ENCODE assay signal across 11 mouse cellular contexts in the genomic region with DNA sequence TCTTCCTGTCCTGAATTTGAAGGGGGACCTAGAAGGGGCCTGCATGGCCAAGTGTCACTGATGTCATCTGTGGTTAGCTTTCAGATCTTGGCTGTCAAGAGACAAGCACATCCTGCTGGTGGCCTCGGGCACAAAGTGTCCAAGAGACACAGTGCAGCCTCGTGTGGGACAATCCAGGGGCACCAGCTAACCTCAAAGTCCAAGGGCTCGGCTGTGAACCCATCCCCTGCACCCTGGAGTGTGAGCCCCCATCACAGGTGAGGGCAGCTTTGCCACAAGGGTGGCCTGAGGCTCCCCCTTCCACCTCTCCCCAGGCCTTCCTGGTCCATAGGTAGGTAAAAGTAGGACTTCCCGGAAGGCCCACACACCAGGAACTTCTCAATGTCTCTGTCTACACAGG. TPM values are rescaled to one million over a fixed set of nuclear protein-coding genes. Genes with fewer than 3 reads are reported as not detected.
DNase-seq lines count a peak whose midpoint lies in the region; ATAC-seq and TF ChIP-seq lines count a peak whose summit lies in the region.
"Had no signal": no experiment of that assay in that cellular context is flagged by ENCODE, and none has a peak within 500 bp of the region (broad histone marks: within the 10 kb centered on the region; RNA-seq: fewer than 3 reads in every experiment).

No protein-coding gene starts in this region.

- no peak overlapping the region for H3K4me3 ChIP-seq in forebrain, embryonic 11.5 days (ENCODE audit: low read depth, low read length)
- H3K4me3 ChIP-seq in forebrain, postnatal 0 days (ENCODE audit: low read depth, low read length): no peak overlapping the region
- no peak overlapping the region for H3K4me3 ChIP-seq in hindbrain, embryonic 14.5 days (replicated peaks; ENCODE audit: low read length)

- H3K9ac ChIP-seq in forebrain, embryonic 11.5 days (ENCODE audit: low read length): no peak overlapping the region
- no peak overlapping the region for H3K9ac ChIP-seq in forebrain, postnatal 0 days
- H3K9ac ChIP-seq in hindbrain, embryonic 14.5 days: no peak overlapping the region
- H3K9ac ChIP-seq: embryonic facial prominence, embryonic 15.5 days; stomach, embryonic 15.5 days had no signal

- no peaks in the 10 kb centered on the region for H3K9me3 ChIP-seq in forebrain, embryonic 11.5 days (ENCODE audit: control insufficient read depth, low read length)
- H3K9me3 ChIP-seq in forebrain, postnatal 0 days (ENCODE audit: low read length): no peaks in the 10 kb centered on the region
- no peaks in the 10 kb centered on the region for H3K9me3 ChIP-seq in hindbrain, embryonic 14.5 days (ENCODE audit: control insufficient read depth, low read length)
- H3K9me3 ChIP-seq: embryonic facial prominence, embryonic 15.5 days; stomach, embryonic 15.5 days had no signal

- 72% methylated on average over 4 of the region's 4 CpGs for WGBS in forebrain, embryonic 11.5 days
- WGBS in forebrain, postnatal 0 days: 73% methylated on average over 4 of the region's 4 CpGs
- whole genome bisulfite sequencing in hindbrain, embryonic 14.5 days: 78% methylated on average over 4 of the region's 4 CpGs

- no peak overlapping the region for H3K27ac ChIP-seq in forebrain, embryonic 11.5 days (ENCODE audit: low read depth, low read length)
- H3K27ac ChIP-seq in forebrain, postnatal 0 days (ENCODE audit: low read depth, low read length): no peak overlapping the region
- H3K27ac ChIP-seq in hindbrain, embryonic 14.5 days: no peak overlapping the region
- H3K27ac ChIP-seq: embryonic facial prominence, embryonic 15.5 days; stomach, embryonic 15.5 days had no signal

- H3K36me3 ChIP-seq in forebrain, embryonic 11.5 days (ENCODE audit: control insufficient read depth, insufficient read depth, low read length): no peaks in the 10 kb centered on the region
- H3K36me3 ChIP-seq in forebrain, postnatal 0 days (ENCODE audit: insufficient read depth): peaks cover 54% of the 10 kb centered on the region
- H3K36me3 ChIP-seq in hindbrain, embryonic 14.5 days (replicated peaks; ENCODE audit: control insufficient read depth, insufficient read depth): peaks cover 56% of the 10 kb centered on the region
- H3K36me3 ChIP-seq: embryonic facial prominence, embryonic 15.5 days; stomach, embryonic 15.5 days had no signal

- no peak overlapping the region for H3K4me2 ChIP-seq in forebrain, embryonic 11.5 days (ENCODE audit: low read depth, low read length, severe bottlenecking)
- H3K4me2 ChIP-seq in forebrain, postnatal 0 days (ENCODE audit: low read depth): no peak overlapping the region
- H3K4me2 ChIP-seq in hindbrain, embryonic 14.5 days (replicated peaks): no peak overlapping the region

- peaks cover 9% of the 10 kb centered on the region for H3K4me1 ChIP-seq in forebrain, embryonic 11.5 days (replicated peaks; ENCODE audit: control insufficient read depth, insufficient read depth, low read length)
- H3K4me1 ChIP-seq in forebrain, postnatal 0 days (ENCODE audit: insufficient read depth): no peaks in the 10 kb centered on the region
- H3K4me1 ChIP-seq in hindbrain, embryonic 14.5 days (replicated peaks; ENCODE audit: control insufficient read depth, insufficient read depth, low read length): peaks cover 8% of the 10 kb centered on the region; the same call in 1 of the 2 replicates

- peak; percentile 48 for DNase-seq in forebrain, embryonic 11.5 days (ENCODE audit: low spot score)
- no peak for DNase-seq in forebrain, postnatal 0 days
- peak; percentile 7 to 14 for DNase-seq in layer of hippocampus, postnatal 10 days (ENCODE audit: low spot score in 2 of 2)
- DNase-seq in layer of hippocampus, postnatal 14 days (ENCODE audit: low spot score in 2 of 2): no peak
- peak; percentile 6 for DNase-seq in thymus, postnatal 4 days
- DNase-seq in thymus, postnatal 14 days: no peak
- DNase-seq in lung, postnatal 25 days (ENCODE audit: low spot score): no peak
- no peak for DNase-seq in hindbrain, embryonic 14.5 days (ENCODE audit: low spot score)
- DNase-seq: retina, postnatal 1 day had no signal

- no peak for ATAC-seq in forebrain, embryonic 11.5 days (replicated peaks; ENCODE audit: low FRiP score)
- no peak for ATAC-seq in forebrain, postnatal 0 days
- ATAC-seq in hindbrain, embryonic 14.5 days (ENCODE audit: low FRiP score): no peak

- no peak for TF ChIP-seq CTCF in forebrain, postnatal 0 days (IDR thresholded peaks at IDR 0.05; ENCODE audit: low read depth)

- H3K27me3 ChIP-seq in forebrain, embryonic 11.5 days (ENCODE audit: control insufficient read depth, insufficient read depth, low read length): peaks cover 52% of the 10 kb centered on the region
- H3K27me3 ChIP-seq in forebrain, postnatal 0 days (ENCODE audit: insufficient read depth, low read length): peaks cover 9% of the 10 kb centered on the region; the same call in 1 of the 2 replicates
- peaks cover 55% of the 10 kb centered on the region for H3K27me3 ChIP-seq in hindbrain, embryonic 14.5 days (ENCODE audit: control insufficient read depth, insufficient read depth, low read length)

RNA-seq across cellular contexts. Expression of gene Nfic, which starts 8.1 kb away (rescaled TPM):
- polyA plus RNA-seq in forebrain, embryonic 11.5 days (2014; fragmentation: Nextera tagmentation; extraction: Ambion mirVana): 10.5 and 10.8 TPM in 2 replicates
- total RNA-seq in forebrain, postnatal 0 days (2014; rRNA removed): 9.0 and 14.5 TPM in 2 replicates
- 14.8 and 23.1 TPM in 2 replicates for polyA plus RNA-seq in forebrain, postnatal 0 days (2015; fragmentation: Nextera tagmentation; extraction: Ambion mirVana)
- total RNA-seq in layer of hippocampus, postnatal 10 days (2021): 10 to 100 TPM; 51.2 to 55.8 TPM
- 10 to 100 TPM; 66.7 to 70.9 TPM for total RNA-seq in layer of hippocampus, postnatal 14 days (2021)
- 17.3 and 25.8 TPM in 2 replicates for polyA plus RNA-seq in hindbrain, embryonic 14.5 days (2014; fragmentation: Nextera tagmentation; extraction: Ambion mirVana)

RNA-seq across cellular contexts. Expression of gene Celf5, which starts 19.0 kb away (rescaled TPM):
- 9.7 and 19.6 TPM in 2 replicates for polyA plus RNA-seq in forebrain, embryonic 11.5 days (2014; fragmentation: Nextera tagmentation; extraction: Ambion mirVana)
- total RNA-seq in forebrain, postnatal 0 days (2014; rRNA removed): 122 and 166 TPM in 2 replicates
- polyA plus RNA-seq in forebrain, postnatal 0 days (2015; fragmentation: Nextera tagmentation; extraction: Ambion mirVana): 59.9 and 71.3 TPM in 2 replicates
- 100 to 1,000 TPM; 259 to 261 TPM for total RNA-seq in layer of hippocampus, postnatal 10 days (2021)
- 100 to 1,000 TPM; 266 to 272 TPM for total RNA-seq in layer of hippocampus, postnatal 14 days (2021)
- 46.6 and 55.9 TPM in 2 replicates for polyA plus RNA-seq in hindbrain, embryonic 14.5 days (2014; fragmentation: Nextera tagmentation; extraction: Ambion mirVana)

RNA-seq across cellular contexts. Expression of gene Ncln, which starts 32.7 kb away (rescaled TPM):
- polyA plus RNA-seq in forebrain, embryonic 11.5 days (2014; fragmentation: Nextera tagmentation; extraction: Ambion mirVana): 71.8 and 72.3 TPM in 2 replicates
- total RNA-seq in forebrain, postnatal 0 days (2014; rRNA removed): 83.3 and 105 TPM in 2 replicates
- 57.1 and 65.0 TPM in 2 replicates for polyA plus RNA-seq in forebrain, postnatal 0 days (2015; fragmentation: Nextera tagmentation; extraction: Ambion mirVana)
- 100 to 1,000 TPM in 1 of 2 experiments, 10 to 100 TPM in 1; 89.3 to 116 TPM for total RNA-seq in layer of hippocampus, postnatal 10 days (2021)
- 10 to 100 TPM; 79.7 to 95.2 TPM for total RNA-seq in layer of hippocampus, postnatal 14 days (2021)
- polyA plus RNA-seq in hindbrain, embryonic 14.5 days (2014; fragmentation: Nextera tagmentation; extraction: Ambion mirVana): 53.8 and 59.0 TPM in 2 replicates

RNA-seq across cellular contexts. Expression of gene S1pr4, which starts 36.4 kb away (rescaled TPM):
- polyA plus RNA-seq in forebrain, embryonic 11.5 days (2014; fragmentation: Nextera tagmentation; extraction: Ambion mirVana): 0.36 and 0.68 TPM in 2 replicates
- 0.38 TPM in 1 of 2 replicates, not detected in the other for total RNA-seq in forebrain, postnatal 0 days (2014; rRNA removed)
- 0.31 and 0.39 TPM in 2 replicates for polyA plus RNA-seq in forebrain, postnatal 0 days (2015; fragmentation: Nextera tagmentation; extraction: Ambion mirVana)
- under 1 TPM in 1 of 2 experiments, not detected in 1; 0.30 TPM for total RNA-seq in layer of hippocampus, postnatal 10 days (2021)
- under 1 TPM; 0.39 to 0.57 TPM for total RNA-seq in layer of hippocampus, postnatal 14 days (2021)
- polyA plus RNA-seq in hindbrain, embryonic 14.5 days (2014; fragmentation: Nextera tagmentation; extraction: Ambion mirVana): 0.70 and 0.81 TPM in 2 replicates

Comparison
In these comparisons a context has a peak if more than half of its experiments do, and no peak if none do; other contexts are left out.
1. DNase-seq: peak in forebrain, embryonic 11.5 days (single experiment), layer of hippocampus, postnatal 10 days (2 of 2) and thymus, postnatal 4 days (single experiment); none in forebrain, postnatal 0 days (single experiment), layer of hippocampus, postnatal 14 days (0 of 2), thymus, postnatal 14 days (single experiment), lung, postnatal 25 days (single experiment) and hindbrain, embryonic 14.5 days (single experiment).